Mouse (Mus musculus) CH12.LX (cell line): ENCODE measurements at regions not wholly inside any gene's neighbourhood (a gene's known extent, or its start where the extent isn't known, plus 50 kb on each side); places are given as distances from the start of the nearest gene placed in this dataset.

ENCODE experiments used
- DNase-seq: peaks from one replicate; pipeline ENCODE4 v3.0.0-alpha.2; 2013; ENCODE audit errors: extremely low read depth
- H3K27ac ChIP-seq: 2 replicates; pipeline ENCODE4 v1.5.1; 2012; ENCODE audit warnings: low read depth, mild to moderate bottlenecking, control low read depth, moderate library complexity; ENCODE audit not compliant: insufficient read depth
- H3K27me3 ChIP-seq: replicated peaks from 2 replicates; pipeline ENCODE3; 2012; ENCODE audit warnings: inconsistent platforms
- H3K36me3 ChIP-seq, 2 experiments: replicated peaks in 1 of 2; 2 replicates each; pipeline versions ENCODE3 to v1.6.1; 2012; ENCODE audit warnings: inconsistent platforms in 1 of 2, low read length in 1 of 2, mild to moderate bottlenecking in 1 of 2, mixed read lengths in 1 of 2, moderate library complexity in 1 of 2; ENCODE audit not compliant: control insufficient read depth in 1 of 2, insufficient read depth in 1 of 2
- H3K4me1 ChIP-seq, 2 experiments: 2 replicates each; pipeline ENCODE4 v1.6.1; 2012; ENCODE audit warnings: inconsistent platforms in 1 of 2, moderate library complexity in 1 of 2; ENCODE audit not compliant: insufficient read depth in 2 of 2, control insufficient read depth in 1 of 2
- H3K4me2 ChIP-seq: 2 replicates; pipeline ENCODE4 v1.6.1; 2012; ENCODE audit warnings: low read depth, mild to moderate bottlenecking, control low read depth; ENCODE audit not compliant: poor library complexity, insufficient read depth, severe bottlenecking
- H3K4me3 ChIP-seq, 3 experiments: fragments of 150-350 bp in 1 of 3; sonication (generic) in 1 of 3; replicated peaks in 1 of 3; 2 replicates each; pipeline versions ENCODE3 to v1.5.1; 2011 to 2012; ENCODE audit warnings: low read depth in 2 of 3, low read length in 2 of 3, mild to moderate bottlenecking in 2 of 3, moderate library complexity in 2 of 3, control low read depth in 1 of 3, improper control_type of control experiment in 1 of 3, inconsistent platforms in 1 of 3, mixed read lengths in 1 of 3; ENCODE audit not compliant: poor library complexity in 1 of 3
- H3K79me2 ChIP-seq: replicated peaks from 2 replicates; pipeline ENCODE4 v1.6.1; 2012; ENCODE audit warnings: mild to moderate bottlenecking, moderate library complexity; ENCODE audit not compliant: control insufficient read depth, poor library complexity, insufficient read depth, severe bottlenecking; ENCODE audit errors: extremely low read depth
- H3K9ac ChIP-seq: 2 replicates; pipeline ENCODE4 v1.6.1; 2012; ENCODE audit warnings: low read depth, mild to moderate bottlenecking, control low read depth, moderate library complexity; ENCODE audit not compliant: insufficient read depth
- H3K9me3 ChIP-seq: replicated peaks from 2 replicates; pipeline ENCODE3; 2012; ENCODE audit warnings: low read length, inconsistent platforms, mixed read lengths
- BHLHE40 ChIP-seq: IDR thresholded peaks from 2 replicates; pipeline ENCODE4 v1.6.1; 2011; ENCODE audit warnings: mild to moderate bottlenecking, low read depth, low read length, improper control_type of control experiment
- CHD1 ChIP-seq: IDR thresholded peaks from 2 replicates; pipeline ENCODE4 v1.6.1; 2012; ENCODE audit warnings: low read depth, low read length, improper control_type of control experiment, inconsistent platforms
- ELF1 ChIP-seq: IDR thresholded peaks from 2 replicates; pipeline ENCODE4 v1.6.1; 2014; ENCODE audit warnings: low read depth, mild to moderate bottlenecking, inconsistent platforms, low read length, improper control_type of control experiment
- JUND ChIP-seq: conservative IDR thresholded peaks from 2 replicates; pipeline ENCODE4 v1.6.1; 2011; ENCODE audit warnings: low read depth, low read length, improper control_type of control experiment
- MAX ChIP-seq: IDR thresholded peaks from 2 replicates; pipeline ENCODE4 v1.6.1; 2011; ENCODE audit warnings: low read length, improper control_type of control experiment
- MAZ ChIP-seq: IDR thresholded peaks from 2 replicates; pipeline ENCODE4 v1.6.1; 2012; ENCODE audit warnings: low read depth, mild to moderate bottlenecking, inconsistent platforms, low read length, improper control_type of control experiment, moderate library complexity
- PAX5 ChIP-seq: IDR thresholded peaks from 2 replicates; pipeline ENCODE4 v1.6.1; 2012; ENCODE audit warnings: low read length, inconsistent platforms, mixed read lengths
- RCOR1 ChIP-seq: conservative IDR thresholded peaks from 2 replicates; pipeline ENCODE4 v1.6.1; 2012; ENCODE audit warnings: low read depth, mild to moderate bottlenecking, inconsistent platforms, low read length, improper control_type of control experiment
- SIN3A ChIP-seq: IDR thresholded peaks from 2 replicates; pipeline ENCODE4 v1.6.1; 2012; ENCODE audit warnings: low read length, improper control_type of control experiment, inconsistent platforms
- SMC3 ChIP-seq: IDR thresholded peaks from 2 replicates; pipeline ENCODE4 v1.6.1; 2011; ENCODE audit warnings: low read depth, low read length, improper control_type of control experiment
- TBP ChIP-seq: conservative IDR thresholded peaks from 2 replicates; pipeline ENCODE4 v1.6.1; 2011; ENCODE audit warnings: low read depth, low read length, improper control_type of control experiment
- TCF12 ChIP-seq: IDR thresholded peaks from 2 replicates; pipeline ENCODE4 v1.6.1; 2014; ENCODE audit warnings: low read depth, mild to moderate bottlenecking, inconsistent platforms, low read length, improper control_type of control experiment
- UBTF ChIP-seq: IDR thresholded peaks from 2 replicates; pipeline ENCODE4 v1.6.1; 2012; ENCODE audit warnings: low read depth, mild to moderate bottlenecking, inconsistent platforms, low read length, improper control_type of control experiment, moderate library complexity
- USF1 ChIP-seq: IDR thresholded peaks from 2 replicates; pipeline ENCODE4 v1.6.1; 2014; ENCODE audit warnings: low read depth, mild to moderate bottlenecking, inconsistent platforms, low read length, improper control_type of control experiment
- dilution Hi-C: fragments of 300-500 bp; cut with MboI; formaldehyde crosslinking; loops from 2 replicates; pipeline ENCODE4 v1.14.3; 2020; ENCODE audit warnings: low sequenced_read_pairs; ENCODE audit not compliant: extremely low pct_unique_long_range_greater_than_20kb, extremely low pct_ligation_motif_present
- in situ Hi-C: fragments of 300-500 bp; cut with MboI; formaldehyde crosslinking; loops from 3 replicates; pipeline ENCODE4 v1.14.3; 2019; ENCODE audit warnings: low sequenced_read_pairs, low pct_ligation_motif_present, low pct_unique_long_range_greater_than_20kb, mixed read lengths

- Histone ChIP-seq H3K36me3 (no peaks in the 10 kb centered on the region), H3K9me3 (no peaks in the 10 kb centered on the region), H3K4me3 (no peak overlapping the region), H3K27me3 (no peaks in the 10 kb centered on the region), H3K4me2 (no peak overlapping the region), H3K79me2 (no peaks in the 10 kb centered on the region), H3K9ac (no peak overlapping the region), H3K4me1 (0 out of 4 replicates have a peak, but pooled peaks cover 0 to 7% of the 10 kb centered on the region in 2 experiments), H3K27ac (no peak overlapping the region)
- no peak for DNase-seq
- in situ Hi-C loops (no loop called here), dilution Hi-C loops (no loop called here)
- TF ChIP-seq ELF1: no peak
- TF ChIP-seq TCF12: no peak
Observed at GRCm38 (mm10) chr5:75453757-75454390, 120.8 kb upstream of the Kit start.

GRCm38 (mm10) chr5:75454961-75455541 is 119.7 kb upstream of the Kit start:
- Histone ChIP-seq H3K4me3 (no peak overlapping the region), H3K9ac (no peak overlapping the region), H3K36me3 (no peaks in the 10 kb centered on the region), H3K79me2 (no peaks in the 10 kb centered on the region), H3K27ac (no peak overlapping the region), H3K27me3 (no peaks in the 10 kb centered on the region), H3K4me1 (peaks cover 0 to 14% of the 10 kb centered on the region in 2 experiments; a peak in 2 of 4 replicates), H3K4me2 (no peak overlapping the region), H3K9me3 (no peaks in the 10 kb centered on the region)
- TF ChIP-seq BHLHE40 (no peak), MAZ (no peak), TCF12 (no peak), UBTF (no peak), JUND (no peak), RCOR1 (no peak), TBP (no peak), SIN3A (no peak), CHD1 (no peak), SMC3 (no peak), PAX5 (no peak), USF1 (no peak), MAX (no peak)
- dilution Hi-C loops (no loop called here), in situ Hi-C loops (no loop called here)
- DNase-seq: no peak
